Mouse (Mus musculus): ENCODE results near the gene Usp48. TPM values are rescaled to one million over a fixed set of nuclear protein-coding genes. Genes with fewer than 3 reads are reported as not detected.

Gene Usp48
- polyA plus RNA-seq, 1 experiment from 2014 or later = 66.6 TPM

DNA sequence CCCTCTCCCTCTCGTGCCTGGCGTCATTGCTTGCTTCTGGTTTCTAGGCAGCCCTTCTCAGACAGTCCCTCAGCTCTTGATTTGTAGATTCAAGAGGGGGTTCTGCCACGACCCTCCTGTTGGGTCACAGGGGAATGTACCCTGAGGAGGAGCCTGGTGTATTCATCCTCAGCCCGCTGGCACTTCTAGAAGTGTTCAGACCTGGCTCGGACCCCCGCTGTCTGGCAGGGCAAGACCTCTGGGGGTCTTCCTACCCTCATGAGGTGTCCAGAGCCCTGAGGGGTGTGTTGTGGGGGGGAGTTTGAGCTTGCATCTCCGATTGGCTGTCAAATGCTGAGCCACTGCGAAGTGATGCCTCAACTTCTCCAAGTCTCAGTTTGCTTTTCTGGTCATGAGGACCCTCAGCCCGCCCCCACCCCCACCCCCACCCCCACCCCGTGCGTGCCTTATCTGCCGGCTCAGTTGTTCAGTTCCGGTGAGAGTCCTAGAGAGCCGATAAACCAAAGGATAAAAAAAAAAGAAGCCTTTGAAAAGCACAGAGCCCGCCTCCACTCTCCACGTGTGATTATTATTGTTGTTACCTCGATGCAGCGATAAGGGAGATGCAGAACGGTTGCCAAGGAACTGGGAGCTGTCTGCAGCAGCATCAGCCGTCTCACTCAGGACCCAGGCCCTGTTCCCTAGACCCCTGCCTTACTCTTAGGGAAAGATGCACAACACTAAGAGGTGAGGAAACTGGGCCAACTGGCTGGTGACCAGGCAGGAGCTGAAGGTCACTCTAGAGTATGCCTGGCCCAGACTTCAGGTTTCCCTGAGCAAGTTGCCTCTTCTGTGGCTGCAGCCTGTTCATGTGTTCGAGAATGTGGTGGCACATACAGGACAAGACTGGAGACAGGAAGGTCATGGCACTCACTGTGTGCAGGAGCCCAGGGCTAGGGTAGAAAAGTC is 106.0 kb downstream of the Usp48 start:
- Histone ChIP-seq H3K27me3 (no peaks in the 10 kb centered on the region), H3K9ac (no peak overlapping the region), H3K9me3 (no peaks in the 10 kb centered on the region), H3K4me1 (replicated peaks) (peaks cover 41% of the 10 kb centered on the region), H3K27ac (no peak overlapping the region), H3K36me3 (no peaks in the 10 kb centered on the region), H3K4me2 (no peak overlapping the region), H3K4me3 (no peak overlapping the region)
- WGBS = 61% methylated on average over 20 of the region's 21 CpGs
- ATAC-seq (ENCODE audit: low FRiP score) = no peak

DNA sequence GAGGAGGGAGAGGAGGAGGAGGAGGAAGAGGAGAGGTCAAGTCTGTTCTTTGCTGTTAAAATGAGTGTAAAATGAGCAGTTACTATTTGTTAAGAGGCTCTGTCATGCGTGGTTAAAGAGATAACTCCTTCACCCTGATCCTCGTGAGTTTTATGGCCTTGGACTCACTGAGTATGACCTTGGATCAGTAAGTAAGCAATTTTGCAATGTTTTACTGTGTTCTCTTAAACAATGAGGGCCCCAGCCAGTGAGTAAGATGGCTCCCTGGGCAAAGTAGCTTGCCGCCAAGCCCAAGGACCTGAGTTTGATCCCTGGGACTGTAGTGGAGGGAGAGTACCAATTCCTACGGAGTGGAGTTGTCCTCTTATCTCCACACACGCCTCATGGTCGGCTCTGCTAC is 107.4 kb downstream of the Usp48 start:
- Histone ChIP-seq H3K9ac (no peak overlapping the region), H3K36me3 (no peaks in the 10 kb centered on the region), H3K4me3 (no peak overlapping the region), H3K4me2 (no peak overlapping the region), H3K4me1 (replicated peaks) (peaks cover 44% of the 10 kb centered on the region), H3K9me3 (no peaks in the 10 kb centered on the region), H3K27ac (no peak overlapping the region), H3K27me3 (no peaks in the 10 kb centered on the region)
- no peak for ATAC-seq (ENCODE audit: low FRiP score)
- 72% methylated on average over 6 of the region's 6 CpGs for WGBS

DNA sequence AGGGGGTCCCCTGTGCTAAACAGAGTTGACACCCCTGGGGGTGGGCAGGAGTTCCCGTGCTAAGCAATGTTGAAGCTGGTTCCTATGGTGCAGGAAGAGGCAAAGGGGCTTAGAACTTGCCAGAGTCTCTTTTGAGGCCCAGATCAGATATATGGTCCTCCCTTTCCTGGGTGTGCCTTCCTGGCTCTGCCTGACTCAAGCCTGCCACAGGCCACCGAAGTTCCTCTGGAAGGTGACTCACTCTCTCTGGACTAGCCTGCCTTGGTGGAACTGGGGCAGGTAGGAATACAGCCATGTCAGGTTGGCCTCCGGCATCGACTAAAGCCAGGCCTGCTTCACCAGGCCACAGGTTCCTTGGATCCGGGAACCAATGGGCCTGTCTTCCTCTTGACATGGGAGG is 109.5 kb downstream of the Usp48 start:
- Histone ChIP-seq H3K4me2 (no peak overlapping the region), H3K27ac (no peak overlapping the region), H3K4me3 (no peak overlapping the region), H3K9me3 (no peaks in the 10 kb centered on the region), H3K36me3 (no peaks in the 10 kb centered on the region), H3K4me1 (replicated peaks) (peaks cover 48% of the 10 kb centered on the region), H3K9ac (no peak overlapping the region), H3K27me3 (no peaks in the 10 kb centered on the region)
- no peak for ATAC-seq (ENCODE audit: low FRiP score)
- 98% methylated on average over 5 of the region's 5 CpGs for WGBS

DNA sequence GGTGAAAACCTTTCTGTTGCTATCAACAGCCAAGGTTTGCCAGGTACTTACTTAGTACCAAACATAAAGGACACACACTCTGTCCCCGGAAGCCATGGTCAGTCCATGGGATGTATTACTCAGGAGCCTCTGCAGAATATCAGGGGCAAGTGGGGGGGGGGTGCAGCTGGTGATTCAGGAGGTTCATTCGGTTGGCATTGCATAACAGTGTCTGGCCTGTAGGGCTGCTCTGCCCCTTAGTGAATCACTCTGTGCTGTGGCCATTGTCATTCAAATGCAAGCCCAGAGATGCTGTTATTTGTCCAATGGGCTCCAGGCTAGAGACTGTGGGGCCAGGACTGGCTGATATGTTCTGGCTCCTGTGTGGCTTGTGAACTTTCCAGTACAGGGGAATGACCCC is 111.0 kb downstream of the Usp48 start:
- H3K9me3 ChIP-seq = no peaks in the 10 kb centered on the region
- H3K4me1 ChIP-seq (replicated peaks) = peaks cover 48% of the 10 kb centered on the region
- ATAC-seq (ENCODE audit: low FRiP score) = no peak
- 46% methylated on average over 2 of the region's 2 CpGs for whole genome bisulfite sequencing
- H3K9ac ChIP-seq = no peak overlapping the region
- H3K27ac ChIP-seq = no peak overlapping the region
- H3K27me3 ChIP-seq = peaks cover 5% of the 10 kb centered on the region; the same call in 1 of the 2 replicates
- H3K4me2 ChIP-seq = no peak overlapping the region
- no peaks in the 10 kb centered on the region for H3K36me3 ChIP-seq
- no peak overlapping the region for H3K4me3 ChIP-seq

DNA sequence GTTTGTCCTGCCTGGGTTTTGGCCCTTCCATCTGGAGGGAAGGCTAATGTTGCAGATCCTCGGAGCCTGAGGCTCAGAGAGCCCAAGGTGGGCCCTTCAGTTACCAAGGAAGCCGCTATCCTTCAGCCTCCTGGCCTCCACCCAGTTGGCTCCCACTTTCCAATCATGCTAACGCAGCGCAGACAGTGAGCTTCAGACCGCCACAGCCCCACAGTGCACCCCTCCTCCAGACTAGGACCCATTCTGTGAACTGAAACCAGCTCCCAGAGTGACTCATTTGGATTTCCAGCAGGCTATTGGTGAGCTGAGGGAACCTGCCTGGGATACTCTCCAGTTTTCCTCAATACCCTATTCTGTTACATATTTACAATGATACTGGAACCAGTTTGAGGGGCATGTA is 111.8 kb downstream of the Usp48 start:
- H3K4me3 ChIP-seq = no peak overlapping the region
- H3K36me3 ChIP-seq = no peaks in the 10 kb centered on the region
- H3K9ac ChIP-seq = no peak overlapping the region
- no peak overlapping the region for H3K4me2 ChIP-seq
- H3K27me3 ChIP-seq = peaks cover 5% of the 10 kb centered on the region; the same call in 1 of the 2 replicates
- no peak overlapping the region for H3K27ac ChIP-seq
- H3K9me3 ChIP-seq = no peaks in the 10 kb centered on the region
- no peak for ATAC-seq (ENCODE audit: low FRiP score)
- peaks cover 49% of the 10 kb centered on the region for H3K4me1 ChIP-seq (replicated peaks)
- 75% methylated on average over 5 of the region's 5 CpGs for WGBS

DNA sequence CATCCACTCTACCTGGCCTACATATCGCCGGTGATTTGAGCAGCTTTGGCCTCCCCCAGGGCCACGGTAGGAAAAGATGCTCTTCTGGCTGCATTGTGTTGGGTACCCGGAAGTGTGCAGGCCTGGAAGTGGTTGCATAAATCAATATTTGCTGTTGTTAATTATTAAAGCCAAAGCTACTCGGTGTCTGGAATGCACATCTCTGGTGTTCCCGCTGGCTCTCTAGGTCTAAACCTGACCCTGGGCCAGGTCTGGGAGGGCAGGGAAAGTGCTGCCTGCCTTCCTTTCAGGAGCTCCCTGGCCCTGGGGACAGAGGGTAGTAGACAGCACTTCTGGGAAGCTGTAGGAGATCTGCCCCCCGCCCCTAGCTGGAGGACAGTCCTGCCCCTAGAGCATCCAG is 113.0 kb downstream of the Usp48 start:
- peaks cover 49% of the 10 kb centered on the region for H3K4me1 ChIP-seq (replicated peaks)
- H3K27ac ChIP-seq = peak overlapping the region; percentile 24
- peak overlapping the region; percentile 87 for H3K4me2 ChIP-seq
- no peaks in the 10 kb centered on the region for H3K9me3 ChIP-seq
- WGBS = 67% methylated on average over 7 of the region's 7 CpGs
- 0 out of 2 replicates have a peak overlapping the region, but pooled peaks have one; percentile 62 for H3K4me3 ChIP-seq
- peaks cover 5% of the 10 kb centered on the region; the same call in 1 of the 2 replicates for H3K27me3 ChIP-seq
- ATAC-seq (ENCODE audit: low FRiP score) = no peak
- no peaks in the 10 kb centered on the region for H3K36me3 ChIP-seq
- H3K9ac ChIP-seq = peak overlapping the region; percentile 82

DNA sequence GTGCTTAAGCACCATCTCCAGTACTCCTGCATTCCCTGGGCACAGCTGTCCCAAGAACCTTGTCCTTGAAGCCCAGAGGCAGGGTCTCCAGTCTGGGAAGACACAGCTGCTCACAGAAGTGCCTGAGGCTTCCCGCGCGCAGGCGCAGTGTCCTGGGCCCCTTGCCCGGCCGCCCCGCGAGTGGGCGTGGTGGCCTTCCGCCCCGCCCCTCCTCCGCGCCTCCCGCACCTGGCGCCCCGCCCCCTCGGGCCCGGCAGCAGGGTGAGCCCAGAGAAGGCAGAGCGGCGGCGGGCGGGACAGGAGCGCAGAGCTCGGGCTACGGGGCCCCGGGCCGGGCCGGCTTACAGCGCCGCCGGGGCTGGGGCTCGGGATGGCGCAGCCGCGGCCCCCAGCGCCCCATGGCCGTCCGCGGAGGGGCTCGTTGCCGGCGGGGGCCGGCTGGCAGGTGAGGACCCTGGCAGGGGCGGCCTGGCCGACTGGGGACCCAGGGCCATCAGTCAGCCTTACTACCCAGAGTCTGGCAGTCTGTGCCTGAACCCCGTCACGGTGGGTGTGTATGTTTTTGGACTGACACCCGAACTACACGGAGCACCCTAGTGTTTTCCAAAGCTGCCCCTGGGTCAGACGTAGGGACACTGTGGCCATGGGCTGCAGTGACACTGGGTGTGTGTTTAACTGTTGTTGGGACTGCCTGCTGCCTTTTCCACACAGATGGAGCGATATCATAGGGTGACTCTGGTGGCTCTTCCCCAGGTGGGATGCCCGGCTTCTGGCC is 113.8 kb downstream of the Usp48 start:
- H3K9ac ChIP-seq = peak overlapping the region; percentile 82
- peaks cover 7% of the 10 kb centered on the region for H3K36me3 ChIP-seq
- H3K27me3 ChIP-seq = peaks cover 7% of the 10 kb centered on the region; the same call in 1 of the 2 replicates
- 3% methylated on average over 38 of the region's 52 CpGs for WGBS
- peak; percentile 67 for ATAC-seq (ENCODE audit: low FRiP score)
- peak overlapping the region; percentile 62 for H3K4me3 ChIP-seq
- peak overlapping the region; percentile 87 for H3K4me2 ChIP-seq
- H3K27ac ChIP-seq = peak overlapping the region; percentile 24; the same call in 1 of the 2 replicates
- H3K9me3 ChIP-seq = no peaks in the 10 kb centered on the region
- H3K4me1 ChIP-seq (replicated peaks) = peaks cover 49% of the 10 kb centered on the region

Other genes with a start within 250 kb of the Usp48 start
- 840 and 841 TPM in 2 replicates for gene Cdc42, start 236.0 kb upstream of the Usp48 start, polyA plus RNA-seq (2015; fragmentation: Nextera tagmentation; extraction: Ambion mirVana)
- gene Cela3a, start 184.0 kb upstream of the Usp48 start, polyA plus RNA-seq (2015; fragmentation: Nextera tagmentation; extraction: Ambion mirVana) = not detected in 2 replicates
- gene Cela3b, start 163.2 kb upstream of the Usp48 start, polyA plus RNA-seq (2015; fragmentation: Nextera tagmentation; extraction: Ambion mirVana) = not detected in 2 replicates
- gene 1700013G24Rik, start 140.5 kb upstream of the Usp48 start, polyA plus RNA-seq (2015; fragmentation: Nextera tagmentation; extraction: Ambion mirVana) = not detected in 2 replicates
- gene Hspg2, start 125.0 kb upstream of the Usp48 start, polyA plus RNA-seq (2015; fragmentation: Nextera tagmentation; extraction: Ambion mirVana) = 6.1 and 6.8 TPM in 2 replicates
- 1.7 TPM in 1 of 2 replicates, not detected in the other for gene Ldlrad2, start 19.2 kb upstream of the Usp48 start, polyA plus RNA-seq (2015; fragmentation: Nextera tagmentation; extraction: Ambion mirVana)
- gene Rap1gap, start 71.0 kb downstream of the Usp48 start, polyA plus RNA-seq (2015; fragmentation: Nextera tagmentation; extraction: Ambion mirVana) = 39.2 and 39.9 TPM in 2 replicates
- gene Alpl, start 202.6 kb downstream of the Usp48 start, polyA plus RNA-seq (2015; fragmentation: Nextera tagmentation; extraction: Ambion mirVana) = 6.9 and 10.2 TPM in 2 replicates

All from hindbrain, embryonic 13.5 days (tissue).